12 mouse cellular contexts compared by ENCODE assay signal in the genomic region with DNA sequence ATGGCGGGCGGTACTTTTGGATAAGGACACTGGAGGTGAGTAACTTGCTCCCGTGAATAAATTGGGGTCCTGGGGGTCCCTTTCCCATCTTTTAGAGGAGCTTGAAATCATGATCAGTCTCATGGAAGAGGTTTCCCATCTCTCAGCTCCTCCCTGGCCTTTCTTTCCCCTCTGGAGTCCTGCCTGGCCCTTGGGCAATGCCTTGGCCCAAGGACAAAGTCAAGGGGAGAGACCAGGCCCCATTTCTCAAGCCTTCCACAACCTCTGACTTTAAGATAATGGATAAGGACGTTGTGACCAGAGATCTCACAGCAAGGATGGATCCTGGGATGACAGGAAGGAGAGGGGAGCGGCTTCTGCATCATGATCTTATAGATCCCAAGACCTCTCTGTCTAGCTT. TPM values are rescaled to one million over a fixed set of nuclear protein-coding genes. Genes with fewer than 3 reads are reported as not detected.
A peak's percentile ranks its signal among the peaks of the same experiment; 100 is the strongest.
DNase-seq lines count a peak whose midpoint lies in the region; ATAC-seq lines count a peak whose summit lies in the region.
"Had no signal": no experiment of that assay in that cellular context is flagged by ENCODE, and none has a peak within 500 bp of the region (broad histone marks: within the 10 kb centered on the region; RNA-seq: fewer than 3 reads in every experiment).

No protein-coding gene starts in this region.

- peak overlapping the region; percentile 10 for H3K27ac ChIP-seq in heart, embryonic 15.5 days
- H3K27ac ChIP-seq in lung, embryonic 16.5 days (ENCODE audit: low read length): peak overlapping the region; percentile 56; the same call in 1 of the 2 replicates
- peak overlapping the region; percentile 26; the same call in 1 of the 2 replicates for H3K27ac ChIP-seq in embryonic facial prominence, embryonic 10.5 days (replicated peaks)
- H3K27ac ChIP-seq: forebrain, embryonic 13.5 days; midbrain, embryonic 12.5 days; neural tube, embryonic 12.5 days had no signal

- no peak overlapping the region for H3K4me3 ChIP-seq in heart, embryonic 15.5 days
- no peak overlapping the region for H3K4me3 ChIP-seq in lung, embryonic 16.5 days (ENCODE audit: low read length)
- no peak overlapping the region for H3K4me3 ChIP-seq in embryonic facial prominence, embryonic 10.5 days
- H3K4me3 ChIP-seq: forebrain, embryonic 13.5 days; midbrain, embryonic 12.5 days; neural tube, embryonic 12.5 days had no signal

- H3K4me2 ChIP-seq in heart, embryonic 15.5 days: no peak overlapping the region
- no peak overlapping the region for H3K4me2 ChIP-seq in lung, embryonic 16.5 days (ENCODE audit: low read depth, low read length)
- H3K4me2 ChIP-seq: forebrain, embryonic 13.5 days; midbrain, embryonic 12.5 days; neural tube, embryonic 12.5 days had no signal

- no peak for DNase-seq in heart, postnatal 36 days
- no peak for DNase-seq in lung, postnatal 36 days
- peak; percentile 49 for DNase-seq in adipocyte (ENCODE audit: low spot score)
- no peak for DNase-seq in embryonic facial prominence, embryonic 10.5 days (ENCODE audit: low spot score)
- no peak for DNase-seq in right cerebral cortex, postnatal 25 days
- DNase-seq: gastrocnemius, postnatal 25 days had no signal

- H3K9ac ChIP-seq in heart, embryonic 15.5 days: no peak overlapping the region
- H3K9ac ChIP-seq in lung, embryonic 16.5 days (ENCODE audit: low read length): no peak overlapping the region
- H3K9ac ChIP-seq: forebrain, embryonic 13.5 days; liver, postnatal 0 days; midbrain, embryonic 12.5 days; neural tube, embryonic 12.5 days had no signal

- intact Hi-C loops in heart, postnatal 36 days (cut with DNase I): no loop called here

- H3K27me3 ChIP-seq in heart, embryonic 15.5 days: no peaks in the 10 kb centered on the region
- no peaks in the 10 kb centered on the region for H3K27me3 ChIP-seq in lung, embryonic 16.5 days (ENCODE audit: control insufficient read depth, insufficient read depth, low read depth, low read length)
- peaks cover 4% of the 10 kb centered on the region; the same call in 1 of the 2 replicates for H3K27me3 ChIP-seq in embryonic facial prominence, embryonic 10.5 days (replicated peaks; ENCODE audit: low read depth, poor library complexity, severe bottlenecking)
- H3K27me3 ChIP-seq: midbrain, embryonic 12.5 days had no signal

- H3K36me3 ChIP-seq in heart, embryonic 15.5 days: 0 out of 2 replicates have a peak, but pooled peaks cover 4% of the 10 kb centered on the region
- H3K36me3 ChIP-seq in lung, embryonic 16.5 days (ENCODE audit: control insufficient read depth, insufficient read depth, low read length): no peaks in the 10 kb centered on the region
- no peaks in the 10 kb centered on the region for H3K36me3 ChIP-seq in embryonic facial prominence, embryonic 10.5 days (replicated peaks)
- H3K36me3 ChIP-seq: midbrain, embryonic 12.5 days; neural tube, embryonic 12.5 days had no signal

- H3K9me3 ChIP-seq in heart, embryonic 15.5 days (replicated peaks): no peaks in the 10 kb centered on the region
- no peaks in the 10 kb centered on the region for H3K9me3 ChIP-seq in lung, embryonic 16.5 days (ENCODE audit: control insufficient read depth, low read length)
- H3K9me3 ChIP-seq in embryonic facial prominence, embryonic 10.5 days: no peaks in the 10 kb centered on the region
- H3K9me3 ChIP-seq: forebrain, embryonic 13.5 days; midbrain, embryonic 12.5 days; neural tube, embryonic 12.5 days had no signal

- no peak for ATAC-seq in heart, embryonic 15.5 days (replicated peaks; ENCODE audit: insufficient number of reproducible peaks, insufficient read depth, low FRiP score, low read depth)
- no peak for ATAC-seq in lung, embryonic 16.5 days (ENCODE audit: low read depth)

- 80% methylated on average over 5 of the region's 5 CpGs for WGBS in heart, embryonic 15.5 days
- WGBS in lung, embryonic 16.5 days: 81% methylated on average over 5 of the region's 5 CpGs
- 87% methylated on average over 5 of the region's 5 CpGs for WGBS in embryonic facial prominence, embryonic 10.5 days

- peaks cover 31% of the 10 kb centered on the region for H3K4me1 ChIP-seq in heart, embryonic 15.5 days (replicated peaks)
- peaks cover 12% of the 10 kb centered on the region; the same call in 1 of the 2 replicates for H3K4me1 ChIP-seq in lung, embryonic 16.5 days (replicated peaks; ENCODE audit: control insufficient read depth, insufficient read depth, low read length)
- peaks cover 9% of the 10 kb centered on the region; the same call in 1 of the 2 replicates for H3K4me1 ChIP-seq in embryonic facial prominence, embryonic 10.5 days
- H3K4me1 ChIP-seq: forebrain, embryonic 13.5 days; midbrain, embryonic 12.5 days; neural tube, embryonic 12.5 days had no signal

RNA-seq across cellular contexts. Expression of a gene that starts 49.2 kb away (rescaled TPM):
- 74.6 and 83.2 TPM in 2 replicates for polyA plus RNA-seq in heart, embryonic 15.5 days (2015; fragmentation: Nextera tagmentation; extraction: Ambion mirVana)
- total RNA-seq in heart, postnatal 36 days (2021): 10 to 100 TPM; 55.3 to 56.4 TPM
- 113 and 115 TPM in 2 replicates for polyA plus RNA-seq in lung, embryonic 16.5 days (2015; fragmentation: Nextera tagmentation; extraction: Ambion mirVana)
- 62.7 and 70.3 TPM in 2 replicates for polyA plus RNA-seq in embryonic facial prominence, embryonic 10.5 days (2016; fragmentation: Nextera tagmentation; extraction: Ambion mirVana)
